Mouse (Mus musculus) gastrocnemius, postnatal 14 days (tissue): ENCODE data around the gene Fgf18. TPM values are rescaled to one million over a fixed set of nuclear protein-coding genes. Genes with fewer than 3 reads are reported as not detected.

Source experiments
- DNase-seq: peaks from one replicate; pipeline ENCODE4 v3.0.0; 2021; ENCODE audit warnings: mixed read lengths
- intact Hi-C: fragments of 180-260 bp; cut with DNase I; formaldehyde crosslinking; loops from one replicate; pipeline ENCODE4 v1.15.1; 2025; ENCODE audit warnings: low total_unique reads
- long read RNA-seq, 2 experiments: library from polyadenylated mRNA; stranded (forward); transcript quantifications; one replicate each; pipeline ENCODE4 v2.0.0; 2021
- total RNA-seq, 2 experiments: library from RNA; stranded (reverse); gene quantifications; 2 replicates each; pipeline ENCODE4 v1.2.3; 2021

Gene Fgf18
- total RNA-seq = 1 to 10 TPM; 1.9 to 5.6 TPM
- long read RNA-seq, experiment 1, partial matches to known transcripts = 0 of 2 reads
- long read RNA-seq, experiment 1, other reads (novel, unspliced or antisense) = 1 of 2 reads
- long read RNA-seq, experiment 2, partial matches to known transcripts = 0 of 2 reads
- long read RNA-seq, experiment 2, other reads (novel, unspliced or antisense) = 1 of 2 reads

DNA sequence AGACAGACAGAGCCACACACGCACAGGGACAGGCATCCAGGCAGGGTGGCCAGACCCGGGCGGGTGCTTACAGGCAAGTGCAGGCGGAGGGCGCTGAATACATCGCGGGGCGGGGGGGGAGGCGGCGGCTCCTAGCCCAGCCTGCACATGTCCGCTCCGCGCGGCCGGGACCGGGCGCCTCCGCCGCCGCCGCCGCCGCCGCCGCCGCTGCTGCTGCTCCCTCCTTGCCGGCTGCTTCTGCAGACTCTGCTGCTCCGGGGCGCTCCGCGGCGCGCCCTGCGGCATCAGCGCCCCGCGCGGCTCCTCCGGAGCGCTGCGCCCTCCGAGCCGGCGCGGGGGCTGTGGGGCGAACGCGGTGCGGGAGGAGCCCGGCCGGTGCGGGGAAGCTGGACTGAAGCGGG is at the start of gene Fgf18:
Fgf18 (minus strand) TSS at position 230 of the 401 bp plus-strand sequence.
- peak; percentile 41 for DNase-seq
- intact Hi-C loops = loop anchor here (10.0 kb wide), 2 partner anchors 342 to 522 kb away; no protein-coding TSS in a partner anchor

DNA sequence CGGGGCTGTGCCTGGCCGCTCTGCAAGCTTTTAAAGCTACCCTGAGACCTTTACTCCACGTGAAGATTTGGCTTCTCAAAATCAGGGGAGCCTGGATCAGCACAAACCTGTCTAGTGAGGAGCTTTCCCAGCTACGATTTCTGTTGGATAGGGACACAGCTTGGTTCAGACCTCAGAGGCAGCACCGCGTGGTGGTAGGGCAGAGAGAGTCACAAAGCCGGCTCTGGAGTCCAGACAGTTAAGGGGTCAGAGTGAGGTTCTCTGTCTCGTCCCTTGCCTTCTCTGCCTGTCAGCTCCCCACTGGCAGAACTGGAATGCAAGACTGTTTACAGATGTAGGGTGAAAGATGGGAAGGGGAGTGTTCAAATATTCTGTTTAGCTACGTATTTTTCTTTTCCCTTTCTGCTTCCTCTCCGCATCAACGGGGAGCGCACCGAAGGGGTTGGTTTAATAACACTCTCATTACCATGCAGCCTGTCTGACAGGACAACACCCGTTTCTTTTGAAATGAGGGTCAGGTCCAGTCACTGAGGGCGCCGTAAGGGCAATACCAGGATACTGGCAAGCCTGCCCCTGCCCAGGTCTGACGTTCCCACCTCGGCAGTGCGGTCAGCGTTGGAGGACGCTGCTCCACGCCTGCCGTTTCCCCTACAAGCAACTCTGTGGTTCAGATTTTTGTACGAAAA is 49.4 kb upstream of the Fgf18 start:
- intact Hi-C loops = no loop called here
- DNase-seq = no peak

- DNase-seq = no peak
- intact Hi-C loops = no loop called here
Observed at GRCm38 (mm10) chr11:33195531-33196446, 48.6 kb upstream of the Fgf18 start.

- no peak for DNase-seq
- intact Hi-C loops = no loop called here
Observed at GRCm38 (mm10) chr11:33195061-33195460, 47.9 kb upstream of the Fgf18 start.

DNA sequence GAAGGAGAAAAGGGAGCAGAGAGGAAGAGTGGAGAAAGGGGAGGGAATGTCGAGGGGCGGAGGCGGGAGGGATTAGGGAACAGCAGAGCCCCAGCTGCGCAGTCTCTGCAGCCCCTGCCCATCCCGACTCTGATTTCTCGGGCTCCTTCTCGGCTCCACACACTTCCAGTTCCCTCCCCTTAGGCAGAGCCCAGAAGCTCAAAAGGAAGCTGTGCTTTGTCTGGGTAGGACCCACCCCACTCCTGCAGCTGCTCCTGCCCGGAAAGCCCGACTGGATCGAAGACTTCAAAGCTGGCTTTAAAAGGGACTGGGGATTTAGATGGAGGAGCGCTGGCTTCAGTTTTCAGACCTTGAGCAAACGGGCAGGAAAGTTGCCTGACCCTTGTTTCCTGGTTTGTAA is 46.5 kb upstream of the Fgf18 start:
- no peak for DNase-seq
- intact Hi-C loops = no loop called here

GRCm38 (mm10) chr11:33181804-33182203 is 34.6 kb upstream of the Fgf18 start:
- intact Hi-C loops = no loop called here
- no peak for DNase-seq

DNA sequence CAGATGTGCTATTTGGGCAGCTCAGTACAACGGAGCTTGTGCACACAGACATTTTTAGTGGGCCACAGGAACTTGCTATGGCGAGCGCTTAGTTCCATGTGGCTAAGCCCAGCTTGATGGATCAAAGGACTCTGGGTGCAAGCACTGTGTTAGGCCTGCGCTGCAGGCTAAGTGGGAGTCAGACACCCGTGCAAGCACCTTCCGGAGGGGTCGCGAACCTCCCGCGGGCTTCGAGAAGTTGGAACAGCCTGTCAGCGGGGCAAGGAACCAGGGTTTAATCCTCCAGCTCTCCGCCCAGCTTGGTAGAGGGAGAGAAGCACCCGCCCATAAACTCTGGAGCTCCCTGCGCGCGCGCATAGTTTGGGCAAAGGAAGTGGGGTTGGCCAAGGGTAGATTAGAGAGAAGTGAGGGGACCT is 33.5 kb upstream of the Fgf18 start:
- no peak for DNase-seq
- intact Hi-C loops = no loop called here

DNA sequence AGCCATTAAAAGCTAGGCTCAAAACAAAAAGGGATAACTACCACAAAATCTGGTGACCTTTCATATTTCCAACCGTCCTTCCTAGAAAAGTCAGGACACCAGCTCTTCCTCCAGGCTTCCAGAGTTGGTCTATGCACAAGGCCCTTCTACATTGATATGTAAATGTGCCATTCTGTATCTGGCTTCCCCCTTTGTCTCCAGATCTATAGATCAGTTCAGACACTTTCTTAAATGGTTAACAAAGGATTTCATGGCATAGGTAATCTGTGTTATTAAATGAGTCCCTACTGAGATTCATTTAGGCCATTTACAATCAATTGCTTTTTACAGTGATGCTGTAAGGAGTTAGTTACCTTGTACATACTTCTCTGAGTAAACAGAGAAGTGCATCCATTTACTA is 32.6 kb upstream of the Fgf18 start:
- DNase-seq = no peak
- intact Hi-C loops = loop anchor here (5.0 kb wide), 2 partner anchors 112 to 432 kb away; no protein-coding TSS in a partner anchor

DNA sequence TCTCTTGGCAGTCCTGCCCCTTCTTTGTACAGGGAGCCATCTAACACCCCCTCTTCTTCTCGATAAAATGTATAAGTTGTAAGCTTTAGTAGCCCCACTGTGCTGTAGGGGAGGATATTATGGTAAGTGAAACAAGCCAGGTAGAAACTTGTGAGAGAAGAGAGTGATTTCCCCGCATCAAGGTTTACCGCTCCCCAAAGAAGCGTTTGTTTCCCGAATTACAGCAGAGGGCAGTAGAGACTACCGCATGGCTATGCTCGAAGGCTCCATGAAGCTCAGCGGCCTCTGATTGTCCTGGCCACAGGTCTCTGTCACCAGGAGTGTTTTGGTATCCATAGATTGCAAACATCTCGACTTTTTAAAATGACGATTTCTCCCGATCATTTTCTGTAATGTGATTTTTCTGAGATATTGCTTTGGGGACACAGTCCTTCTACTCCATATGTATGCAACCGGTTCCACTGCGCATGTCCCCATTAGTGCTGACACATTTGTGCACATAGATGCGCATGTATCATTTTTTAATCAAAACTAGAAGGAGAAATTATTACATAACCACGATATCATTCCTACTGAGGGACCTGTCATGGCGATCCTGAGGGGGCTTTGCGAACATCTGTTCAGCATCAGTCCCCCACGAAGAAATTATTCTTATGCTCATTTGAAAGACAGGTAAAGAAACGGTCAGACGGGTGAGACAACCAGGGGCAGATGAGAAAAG is 29.5 kb upstream of the Fgf18 start:
- DNase-seq = no peak
- intact Hi-C loops = loop anchor here (5.0 kb wide), 2 partner anchors 116 to 436 kb away; no protein-coding TSS in a partner anchor

DNA sequence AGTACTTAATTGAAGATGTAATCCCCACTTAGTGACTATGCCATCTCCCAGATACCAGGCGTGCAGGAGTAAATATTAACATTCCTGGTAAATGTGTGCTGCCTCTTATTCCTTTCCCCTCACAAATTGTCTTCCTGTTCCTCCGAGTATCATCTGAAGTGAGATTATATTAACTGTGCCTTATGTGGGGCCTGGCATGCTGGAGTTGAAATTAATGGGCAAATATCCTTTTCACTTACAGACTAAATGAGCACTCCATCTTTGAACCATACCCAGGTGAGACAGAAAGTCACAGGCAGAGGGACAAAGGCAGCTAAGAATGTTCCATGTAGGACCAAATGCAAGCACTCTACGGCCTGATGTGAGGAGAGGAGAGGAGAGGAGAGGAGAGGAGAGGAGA is 28.6 kb upstream of the Fgf18 start:
- DNase-seq = no peak
- intact Hi-C loops = loop anchor here (5.0 kb wide), 2 partner anchors 117 to 437 kb away; no protein-coding TSS in a partner anchor

- intact Hi-C loops = no loop called here
- DNase-seq = peak; percentile 37
Observed at GRCm38 (mm10) chr11:33170489-33170888, 23.3 kb upstream of the Fgf18 start.

DNA sequence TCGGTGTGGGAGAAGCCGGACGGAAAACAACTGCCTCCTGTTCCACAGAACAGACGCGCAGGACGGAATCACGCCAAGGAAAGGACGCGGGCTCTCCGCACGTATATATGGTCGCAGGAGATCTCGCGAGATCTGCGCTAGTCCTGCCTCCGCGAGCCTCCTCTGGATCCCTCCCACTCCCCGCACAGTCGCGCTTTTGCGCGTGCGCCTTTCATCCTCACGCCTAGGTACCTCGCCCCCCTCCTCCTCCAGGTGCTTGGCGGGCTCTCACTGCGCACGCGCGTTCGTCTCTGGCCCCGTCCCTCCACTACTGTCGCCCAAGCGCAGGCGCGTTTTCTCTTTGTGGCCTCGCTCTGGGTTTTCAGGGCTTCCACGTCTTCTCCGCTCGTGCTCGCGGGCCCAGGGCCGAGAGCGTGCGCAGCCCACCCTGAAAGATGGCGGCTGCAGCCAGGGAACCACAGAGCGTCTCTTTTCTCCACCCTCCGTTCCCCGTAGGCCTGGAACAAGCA is 15.9 kb upstream of the Fgf18 start, which contains the start of gene Npm1:
Npm1 (minus strand) TSS at position 209 of the 509 bp plus-strand sequence.
- peak; percentile 99 for DNase-seq
- intact Hi-C loops = no loop called here

GRCm38 (mm10) chr11:33162211-33162997 is 15.2 kb upstream of the Fgf18 start:
- DNase-seq = peak; percentile 72
- intact Hi-C loops = no loop called here

- DNase-seq = no peak
- intact Hi-C loops = no loop called here
Observed at GRCm38 (mm10) chr11:33159741-33160140, 12.5 kb upstream of the Fgf18 start.

GRCm38 (mm10) chr11:33157453-33158196 is 10.4 kb upstream of the Fgf18 start:
- intact Hi-C loops = no loop called here
- no peak for DNase-seq

GRCm38 (mm10) chr11:33156436-33157015 is 9.3 kb upstream of the Fgf18 start:
- intact Hi-C loops = no loop called here
- DNase-seq = no peak

GRCm38 (mm10) chr11:33154459-33154858 is 7.3 kb upstream of the Fgf18 start:
- intact Hi-C loops = no loop called here
- no peak for DNase-seq
